Mouse (Mus musculus) brain, adult 2 months (tissue): ENCODE measurements around the gene Ccdc107.
"Not testable (repeated sequence)": the region's sequence is repeated elsewhere in the genome, so short reads cannot be mapped to it uniquely, and the experiment has no call there.

Source experiments
- DNase-seq: peaks from one replicate; pipeline ENCODE4 v3.0.0; 2011; ENCODE audit warnings: low read depth, low spot score

Gene Ccdc107

GRCm38 (mm10) chr4:43483535-43484091, 9.1 kb upstream of the Ccdc107 start, which contains the start of gene Sit1:
TSS of gene Sit1 (minus strand) at chr4:43483734.
- no peak for DNase-seq

- DNase-seq: not testable (repeated sequence)
These were observed 7.0 kb upstream of the Ccdc107 start for GRCm38 (mm10) chr4:43485666-43486065.

GRCm38 (mm10) chr4:43489611-43490010, 3.1 kb upstream of the Ccdc107 start:
- no peak for DNase-seq

- DNase-seq: no peak
These were observed 1.9 kb upstream of the Ccdc107 start for GRCm38 (mm10) chr4:43490801-43491200.

GRCm38 (mm10) chr4:43492101-43492820, 439 bp upstream of the Ccdc107 start:
- DNase-seq: no peak

- DNase-seq: peak; percentile 97
These were observed 616 bp downstream of the Ccdc107 start for GRCm38 (mm10) chr4:43493186-43493845.

- peak; percentile 27 for DNase-seq
These were observed 1.1 kb downstream of the Ccdc107 start for GRCm38 (mm10) chr4:43493846-43494240.

GRCm38 (mm10) chr4:43496587-43496986, 3.9 kb downstream of the Ccdc107 start:
- DNase-seq: no peak

- no peak for DNase-seq
These were observed 4.7 kb downstream of the Ccdc107 start for GRCm38 (mm10) chr4:43497405-43497804.

- DNase-seq: no peak
These were observed 5.2 kb downstream of the Ccdc107 start for GRCm38 (mm10) chr4:43497946-43498345.

GRCm38 (mm10) chr4:43498983-43499382, 6.3 kb downstream of the Ccdc107 start:
- no peak for DNase-seq

GRCm38 (mm10) chr4:43499407-43500333, 7.0 kb downstream of the Ccdc107 start, which contains the start of gene Arhgef39:
TSS of gene Arhgef39 (minus strand) at chr4:43499695.
- DNase-seq: peak; percentile 87

- no peak for DNase-seq
These were observed 10.3 kb downstream of the Ccdc107 start for GRCm38 (mm10) chr4:43503041-43503440.

GRCm38 (mm10) chr4:43503506-43503905, 10.8 kb downstream of the Ccdc107 start:
- no peak for DNase-seq

GRCm38 (mm10) chr4:43504269-43504668, 11.6 kb downstream of the Ccdc107 start:
- no peak for DNase-seq

GRCm38 (mm10) chr4:43506074-43506473, 13.4 kb downstream of the Ccdc107 start:
- no peak for DNase-seq

- peak; percentile 86 for DNase-seq
These were observed 14.0 kb downstream of the Ccdc107 start, which contains the start of gene Car9 for GRCm38 (mm10) chr4:43506536-43507185. TSS of gene Car9 (plus strand) at chr4:43506966.

GRCm38 (mm10) chr4:43507938-43508665, 15.4 kb downstream of the Ccdc107 start:
- no peak for DNase-seq

GRCm38 (mm10) chr4:43508666-43508997, 15.9 kb downstream of the Ccdc107 start:
- DNase-seq: peak; percentile 64

- no peak for DNase-seq
These were observed 16.4 kb downstream of the Ccdc107 start for GRCm38 (mm10) chr4:43509109-43509508.
